Mouse (Mus musculus) forebrain, embryonic 12.5 days (tissue): Measurements from ENCODE around the gene Ncdn. TPM values are rescaled to one million over a fixed set of nuclear protein-coding genes. Genes with fewer than 3 reads are reported as not detected.

Source experiments
- ATAC-seq: fragments of 200-750 bp; cut with Nextera tagmentation; 2 replicates; pipeline ENCODE4 v1.8.0; 2017; ENCODE audit warnings: moderate TSS enrichment; ENCODE audit not compliant: low FRiP score
- H3K27ac ChIP-seq: fragments of 300-500 bp; sonication (generic); 2 replicates; pipeline ENCODE4 v1.5.1; 2016; ENCODE audit warnings: mild to moderate bottlenecking
- H3K27me3 ChIP-seq: fragments of 300-500 bp; sonication (generic); 2 replicates; pipeline ENCODE4 v1.6.1; 2016; ENCODE audit warnings: mild to moderate bottlenecking
- H3K36me3 ChIP-seq: fragments of 300-500 bp; sonication (generic); replicated peaks from 2 replicates; pipeline ENCODE4 v1.6.1; 2016; ENCODE audit warnings: mild to moderate bottlenecking
- H3K4me1 ChIP-seq: fragments of 300-500 bp; sonication (generic); 2 replicates; pipeline ENCODE4 v1.6.1; 2016
- H3K4me2 ChIP-seq: fragments of 300-500 bp; sonication (generic); 2 replicates; pipeline ENCODE4 v1.6.1; 2016; ENCODE audit warnings: mild to moderate bottlenecking, moderate library complexity
- H3K4me3 ChIP-seq: fragments of 300-500 bp; sonication (generic); replicated peaks from 2 replicates; pipeline ENCODE4 v1.5.1; 2016; ENCODE audit warnings: mild to moderate bottlenecking
- H3K9ac ChIP-seq: fragments of 300-500 bp; sonication (generic); 2 replicates; pipeline ENCODE4 v1.6.1; 2016; ENCODE audit warnings: mild to moderate bottlenecking
- H3K9me3 ChIP-seq: fragments of 300-500 bp; sonication (generic); 2 replicates; pipeline ENCODE4 v1.6.1; 2016
- WGBS: fragments of 180-500 bp; shearing (Covaris S2); methylation state at CpG from one replicate; pipeline ENCODE4 v1.1.7; 2016; 5-methylcytosine and 5-hydroxymethylcytosine counted together
- polyA plus RNA-seq: library from polyadenylated mRNA; unstranded; fragments of >200 nt; fragmentation: Nextera tagmentation; extraction: Ambion mirVana; gene quantifications from 2 replicates; pipeline ENCODE4 v1.2.1, GENCODE M21; 2016

Gene Ncdn
- polyA plus RNA-seq, 1 experiment from 2014 or later, result 46.4 TPM

GRCm38 (mm10) chr4:126769800-126770563 lies 16.7 kb upstream of the Ncdn start:
- H3K27ac ChIP-seq, result no peak overlapping the region
- H3K27me3 ChIP-seq, result no peaks in the 10 kb centered on the region

GRCm38 (mm10) chr4:126763483-126763882 lies 10.2 kb upstream of the Ncdn start:
- peaks cover 22% of the 10 kb centered on the region for H3K36me3 ChIP-seq
- H3K9ac ChIP-seq, result no peak overlapping the region
- no peak overlapping the region for H3K4me2 ChIP-seq
- H3K9me3 ChIP-seq, result no peaks in the 10 kb centered on the region
- H3K4me3 ChIP-seq, result no peak overlapping the region
- peaks cover 9% of the 10 kb centered on the region; the same call in 1 of the 2 replicates for H3K4me1 ChIP-seq
- no peak overlapping the region for H3K27ac ChIP-seq
- peaks cover 3% of the 10 kb centered on the region; the same call in 1 of the 2 replicates for H3K27me3 ChIP-seq
- 100% methylated on average over 2 of the region's 2 CpGs for WGBS
- no peak for ATAC-seq

More at GRCm38 (mm10) chr4:126769800-126770563, 16.7 kb upstream of the Ncdn start:
- Histone ChIP-seq H3K4me1 (no peaks in the 10 kb centered on the region), H3K9ac (no peak overlapping the region), H3K9me3 (no peaks in the 10 kb centered on the region), H3K36me3 (no peaks in the 10 kb centered on the region; the same call in 1 of the 2 replicates), H3K4me2 (no peak overlapping the region), H3K4me3 (no peak overlapping the region)
- no peak for ATAC-seq
- WGBS, result 90% methylated on average over 9 of the region's 9 CpGs

- no peak overlapping the region for H3K27ac ChIP-seq
- WGBS, result 47% methylated on average over 11 of the region's 11 CpGs
These were observed 9.5 kb upstream of the Ncdn start for GRCm38 (mm10) chr4:126762586-126763359.

GRCm38 (mm10) chr4:126759435-126759834 lies 6.2 kb upstream of the Ncdn start:
- H3K27ac ChIP-seq, result no peak overlapping the region
- H3K36me3 ChIP-seq, result peaks cover 36% of the 10 kb centered on the region
- H3K27me3 ChIP-seq, result peaks cover 3% of the 10 kb centered on the region; the same call in 1 of the 2 replicates
- H3K4me3 ChIP-seq, result no peak overlapping the region
- peaks cover 18% of the 10 kb centered on the region for H3K4me1 ChIP-seq
- no peak for ATAC-seq
- H3K9ac ChIP-seq, result no peak overlapping the region
- no peak overlapping the region for H3K4me2 ChIP-seq
- 92% methylated on average over 2 of the region's 2 CpGs for WGBS
- H3K9me3 ChIP-seq, result no peaks in the 10 kb centered on the region

More at GRCm38 (mm10) chr4:126762586-126763359, 9.5 kb upstream of the Ncdn start:
- H3K4me2 ChIP-seq, result no peak overlapping the region
- H3K4me1 ChIP-seq, result peaks cover 9% of the 10 kb centered on the region; the same call in 1 of the 2 replicates
- no peak overlapping the region for H3K9ac ChIP-seq
- H3K36me3 ChIP-seq, result peaks cover 29% of the 10 kb centered on the region
- H3K9me3 ChIP-seq, result no peaks in the 10 kb centered on the region
- peaks cover 3% of the 10 kb centered on the region; the same call in 1 of the 2 replicates for H3K27me3 ChIP-seq
- ATAC-seq, result no peak
- H3K4me3 ChIP-seq, result no peak overlapping the region

GRCm38 (mm10) chr4:126758299-126758698 lies 5.1 kb upstream of the Ncdn start:
- no peak overlapping the region for H3K4me2 ChIP-seq
- ATAC-seq, result no peak
- peaks cover 33% of the 10 kb centered on the region for H3K36me3 ChIP-seq
- H3K9ac ChIP-seq, result no peak overlapping the region
- H3K4me3 ChIP-seq, result no peak overlapping the region
- H3K27ac ChIP-seq, result no peak overlapping the region
- peaks cover 21% of the 10 kb centered on the region for H3K4me1 ChIP-seq
- no peaks in the 10 kb centered on the region for H3K9me3 ChIP-seq
- 80% methylated on average over 5 of the region's 5 CpGs for WGBS
- H3K27me3 ChIP-seq, result peaks cover under 1% of the 10 kb centered on the region; the same call in 1 of the 2 replicates

- 94% methylated on average over 4 of the region's 4 CpGs for WGBS
These were observed 3.5 kb upstream of the Ncdn start for GRCm38 (mm10) chr4:126756766-126757165.

GRCm38 (mm10) chr4:126754736-126755374 lies 1.6 kb upstream of the Ncdn start:
- Histone ChIP-seq H3K27ac (no peak overlapping the region), H3K36me3 (peaks cover 28% of the 10 kb centered on the region), H3K27me3 (no peaks in the 10 kb centered on the region), H3K4me3 (peak overlapping the region; percentile 76), H3K9me3 (no peaks in the 10 kb centered on the region), H3K9ac (no peak overlapping the region; the same call in 1 of the 2 replicates), H3K4me1 (peaks cover 40% of the 10 kb centered on the region), H3K4me2 (peak overlapping the region; percentile 99)
- ATAC-seq, result no peak
- 53% methylated on average over 12 of the region's 12 CpGs for WGBS

More at GRCm38 (mm10) chr4:126756766-126757165, 3.5 kb upstream of the Ncdn start:
- no peak for ATAC-seq
- no peaks in the 10 kb centered on the region for H3K27me3 ChIP-seq
- peaks cover 21% of the 10 kb centered on the region for H3K4me1 ChIP-seq
- H3K4me3 ChIP-seq, result no peak overlapping the region
- H3K36me3 ChIP-seq, result peaks cover 33% of the 10 kb centered on the region
- no peaks in the 10 kb centered on the region for H3K9me3 ChIP-seq
- no peak overlapping the region for H3K27ac ChIP-seq
- no peak overlapping the region for H3K9ac ChIP-seq
- no peak overlapping the region for H3K4me2 ChIP-seq

- Histone ChIP-seq H3K9me3 (no peaks in the 10 kb centered on the region), H3K27me3 (no peaks in the 10 kb centered on the region), H3K9ac (peak overlapping the region; percentile 91), H3K4me2 (peak overlapping the region; percentile 99), H3K36me3 (peaks cover 29% of the 10 kb centered on the region), H3K27ac (peak overlapping the region; percentile 97), H3K4me3 (peak overlapping the region; percentile 76), H3K4me1 (peaks cover 46% of the 10 kb centered on the region)
- ATAC-seq, result no peak; the same call in 1 of the 2 replicates
- WGBS, result under 1% methylated on average over 12 of the region's 12 CpGs
These were observed 983 bp upstream of the Ncdn start for GRCm38 (mm10) chr4:126754231-126754611.

GRCm38 (mm10) chr4:126752608-126753141 lies 563 bp downstream of the Ncdn start:
- H3K9me3 ChIP-seq, result no peaks in the 10 kb centered on the region
- peak; percentile 1 for ATAC-seq
- H3K27me3 ChIP-seq, result no peaks in the 10 kb centered on the region
- peaks cover 54% of the 10 kb centered on the region for H3K4me1 ChIP-seq
- H3K4me3 ChIP-seq, result peak overlapping the region; percentile 76
- peaks cover 31% of the 10 kb centered on the region for H3K36me3 ChIP-seq
- WGBS, result under 1% methylated on average over 23 of the region's 23 CpGs
- H3K27ac ChIP-seq, result peak overlapping the region; percentile 97
- peak overlapping the region; percentile 91 for H3K9ac ChIP-seq
- H3K4me2 ChIP-seq, result peak overlapping the region; percentile 99

GRCm38 (mm10) chr4:126752024-126752607 lies 1.1 kb downstream of the Ncdn start:
- no peaks in the 10 kb centered on the region for H3K9me3 ChIP-seq
- no peak for ATAC-seq
- peak overlapping the region; percentile 91 for H3K9ac ChIP-seq
- no peaks in the 10 kb centered on the region for H3K27me3 ChIP-seq
- 3% methylated on average over 13 of the region's 13 CpGs for WGBS
- peaks cover 31% of the 10 kb centered on the region for H3K36me3 ChIP-seq
- H3K4me2 ChIP-seq, result peak overlapping the region; percentile 99
- H3K4me1 ChIP-seq, result peaks cover 54% of the 10 kb centered on the region
- 0 out of 2 replicates have a peak overlapping the region, but pooled peaks have one; percentile 56 for H3K27ac ChIP-seq
- peak overlapping the region; percentile 76 for H3K4me3 ChIP-seq

GRCm38 (mm10) chr4:126751556-126752023 lies 1.6 kb downstream of the Ncdn start:
- no peak for ATAC-seq
- H3K27ac ChIP-seq, result no peak overlapping the region
- peak overlapping the region; percentile 76 for H3K4me3 ChIP-seq
- no peaks in the 10 kb centered on the region for H3K27me3 ChIP-seq
- 47% methylated on average over 10 of the region's 10 CpGs for WGBS
- H3K9me3 ChIP-seq, result no peaks in the 10 kb centered on the region
- peak overlapping the region; percentile 91 for H3K9ac ChIP-seq
- H3K4me2 ChIP-seq, result peak overlapping the region; percentile 99
- peaks cover 54% of the 10 kb centered on the region for H3K4me1 ChIP-seq
- H3K36me3 ChIP-seq, result peaks cover 33% of the 10 kb centered on the region
